In genomic region chr14:31413475-31414086, GRCm38 (mm10) we compare ENCODE assay signal across 13 mouse cellular contexts. TPM values are rescaled to one million over a fixed set of nuclear protein-coding genes. Genes with fewer than 3 reads are reported as not detected.
DNase-seq lines count a peak whose midpoint lies in the region; ATAC-seq and TF ChIP-seq lines count a peak whose summit lies in the region.
"Had no signal": no experiment of that assay in that cellular context is flagged by ENCODE, and none has a peak within 500 bp of the region (broad histone marks: within the 10 kb centered on the region; RNA-seq: fewer than 3 reads in every experiment).

No protein-coding gene starts in this region.

- no peak for DNase-seq in heart, postnatal 0 days (ENCODE audit: low spot score)
- DNase-seq in heart, postnatal 25 days (ENCODE audit: low spot score): no peak
- no peak for DNase-seq in spleen, adult 2 months (ENCODE audit: low read depth in 1 of 2, low spot score in 2 of 2)
- DNase-seq in spleen, postnatal 4 days (ENCODE audit: low spot score in 2 of 2): no peak
- DNase-seq in embryonic facial prominence, embryonic 11.5 days (ENCODE audit: low spot score): peak; percentile 27
- peak; percentile 56 for DNase-seq in splenic B cell, adult 2 months (ENCODE audit: low read depth, low spot score)
- DNase-seq in right cerebral cortex, postnatal 25 days: no peak
- DNase-seq in right cerebral cortex, postnatal 36 days (ENCODE audit: low spot score in 2 of 2): no peak
- DNase-seq: adrenal gland, postnatal 25 days; lung, embryonic 14.5 days had no signal

- H3K27ac ChIP-seq in heart, postnatal 0 days (ENCODE audit: low read depth): peak overlapping the region; percentile 83
- peak overlapping the region; percentile 93 for H3K27ac ChIP-seq in spleen, adult 2 months (ENCODE audit: insufficient read depth, low read length)
- no peak overlapping the region for H3K27ac ChIP-seq in embryonic facial prominence, embryonic 11.5 days (replicated peaks; ENCODE audit: low read depth, low read length)
- H3K27ac ChIP-seq: neural tube, embryonic 13.5 days had no signal

- TF ChIP-seq EP300 in heart, postnatal 0 days (IDR thresholded peaks at IDR 0.05; ENCODE audit: low read depth): no peak

- ATAC-seq in heart, postnatal 0 days (ENCODE audit: insufficient read depth, low read depth): no peak
- ATAC-seq in embryonic facial prominence, embryonic 11.5 days (replicated peaks; ENCODE audit: insufficient number of reproducible peaks, low FRiP score, low TSS enrichment, low read depth): no peak
- ATAC-seq: hindbrain, embryonic 16.5 days had no signal

- peaks cover 65% of the 10 kb centered on the region for H3K4me1 ChIP-seq in heart, postnatal 0 days (ENCODE audit: control insufficient read depth, insufficient read depth)
- H3K4me1 ChIP-seq in spleen, adult 2 months (ENCODE audit: control insufficient read depth, insufficient read depth, insufficient read length): peaks cover 79% of the 10 kb centered on the region; the same call in 1 of the 2 replicates
- no peaks in the 10 kb centered on the region; the same call in 1 of the 2 replicates for H3K4me1 ChIP-seq in embryonic facial prominence, embryonic 11.5 days (ENCODE audit: control insufficient read depth, insufficient read depth, low read length)

- no peak for TF ChIP-seq CTCF in heart, postnatal 0 days (IDR thresholded peaks at IDR 0.05; ENCODE audit: low read depth)
- TF ChIP-seq CTCF in spleen, adult 2 months (IDR thresholded peaks at IDR 0.05; ENCODE audit: extremely low read depth, insufficient read depth, insufficient read length, insufficient replicate concordance): no peak

- no peaks in the 10 kb centered on the region for H3K27me3 ChIP-seq in heart, postnatal 0 days (ENCODE audit: control insufficient read depth, insufficient read depth, low read length)
- no peaks in the 10 kb centered on the region for H3K27me3 ChIP-seq in spleen, adult 2 months (ENCODE audit: control insufficient read depth, insufficient read depth, low read length)
- no peaks in the 10 kb centered on the region for H3K27me3 ChIP-seq in embryonic facial prominence, embryonic 11.5 days (ENCODE audit: control insufficient read depth, insufficient read depth, low read length)
- no peaks in the 10 kb centered on the region for H3K27me3 ChIP-seq in splenic B cell, adult 2 months (ENCODE audit: control insufficient read depth, insufficient read depth, low read length, poor library complexity, severe bottlenecking)
- H3K27me3 ChIP-seq: neural tube, embryonic 13.5 days had no signal

- H3K4me2 ChIP-seq in heart, postnatal 0 days (ENCODE audit: low read depth, low read length): no peak overlapping the region
- no peak overlapping the region for H3K4me2 ChIP-seq in embryonic facial prominence, embryonic 11.5 days (ENCODE audit: low read depth, low read length)
- H3K4me2 ChIP-seq: lung, embryonic 14.5 days; neural tube, embryonic 13.5 days had no signal

- H3K4me3 ChIP-seq in heart, postnatal 0 days (ENCODE audit: low read depth, low read length): no peak overlapping the region
- H3K4me3 ChIP-seq in spleen, adult 2 months (ENCODE audit: extremely low read depth, insufficient read depth, insufficient read length): no peak overlapping the region
- H3K4me3 ChIP-seq in embryonic facial prominence, embryonic 11.5 days (ENCODE audit: low read depth, low read length): no peak overlapping the region
- H3K4me3 ChIP-seq: neural tube, embryonic 13.5 days had no signal

- no peak for TF ChIP-seq POLR2A in spleen, adult 2 months (IDR thresholded peaks at IDR 0.05; ENCODE audit: low read depth, low read length)

- WGBS in heart, postnatal 0 days: 64% methylated on average over 6 of the region's 6 CpGs
- WGBS in spleen, adult 2 months: 19% methylated on average over 6 of the region's 6 CpGs
- 31% methylated on average over 6 of the region's 6 CpGs for WGBS in embryonic facial prominence, embryonic 11.5 days

- no peak overlapping the region for H3K9ac ChIP-seq in heart, postnatal 0 days (replicated peaks; ENCODE audit: low read depth, low read length)
- H3K9ac ChIP-seq in embryonic facial prominence, embryonic 11.5 days (replicated peaks; ENCODE audit: low read length): no peak overlapping the region
- H3K9ac ChIP-seq: lung, embryonic 14.5 days; neural tube, embryonic 13.5 days had no signal

- peaks cover 12% of the 10 kb centered on the region; the same call in 1 of the 2 replicates for H3K36me3 ChIP-seq in heart, postnatal 0 days (replicated peaks; ENCODE audit: control insufficient read depth, insufficient read depth, low read length)
- peaks cover 17% of the 10 kb centered on the region for H3K36me3 ChIP-seq in spleen, adult 2 months (ENCODE audit: control insufficient read depth, insufficient read depth, low read length)
- H3K36me3 ChIP-seq in embryonic facial prominence, embryonic 11.5 days (replicated peaks; ENCODE audit: control insufficient read depth, insufficient read depth, low read depth, low read length): no peaks in the 10 kb centered on the region
- H3K36me3 ChIP-seq in splenic B cell, adult 2 months (ENCODE audit: control insufficient read depth, insufficient read depth, low read length, poor library complexity, severe bottlenecking): peaks cover 23% of the 10 kb centered on the region
- H3K36me3 ChIP-seq: G1E had no signal

- H3K9me3 ChIP-seq in heart, postnatal 0 days (replicated peaks; ENCODE audit: control insufficient read depth, low read length): no peaks in the 10 kb centered on the region
- H3K9me3 ChIP-seq in embryonic facial prominence, embryonic 11.5 days (replicated peaks; ENCODE audit: control insufficient read depth, low read length): no peaks in the 10 kb centered on the region
- H3K9me3 ChIP-seq: G1E; neural tube, embryonic 13.5 days had no signal

- intact Hi-C loops in heart, postnatal 25 days (cut with DNase I): loop anchor here (2.0 kb wide), 2 partner anchors 15 to 21 kb away; no protein-coding TSS in a partner anchor

RNA-seq across cellular contexts. Expression of gene Sh3bp5, which starts 22.3 kb away (rescaled TPM):
- 10.2 and 14.2 TPM in 2 replicates for total RNA-seq in heart, postnatal 0 days (2014; rRNA removed; ENCODE audit: low replicate concordance)
- polyA plus RNA-seq in heart, postnatal 0 days (2015; fragmentation: Nextera tagmentation; extraction: Ambion mirVana): 37.6 and 43.4 TPM in 2 replicates
- total RNA-seq in heart, postnatal 25 days (2021): 10 to 100 TPM; 41.0 to 58.1 TPM
- polyA plus RNA-seq in spleen, adult 2 months (2012; rRNA removed): 36.0 and 43.0 TPM in 2 replicates
- 15.8 and 16.0 TPM in 2 replicates for polyA plus RNA-seq in embryonic facial prominence, embryonic 11.5 days (2014; fragmentation: Nextera tagmentation; extraction: Ambion mirVana)

Comparison
In these comparisons a context has a peak if more than half of its experiments do, and no peak if none do; other contexts are left out.
1. DNase-seq: peak in embryonic facial prominence, embryonic 11.5 days (single experiment) and splenic B cell, adult 2 months (single experiment); none in heart, postnatal 0 days (single experiment), heart, postnatal 25 days (single experiment), spleen, adult 2 months (0 of 2), spleen, postnatal 4 days (0 of 2), right cerebral cortex, postnatal 25 days (single experiment) and right cerebral cortex, postnatal 36 days (0 of 2).